Mouse (Mus musculus): ENCODE data around the gene Xrra1. TPM values are rescaled to one million over a fixed set of nuclear protein-coding genes. Genes with fewer than 3 reads are reported as not detected.

The Xrra1 gene
- total RNA-seq, 2 experiments from 2014 or later: 0.77 to 1.6 TPM

DNA sequence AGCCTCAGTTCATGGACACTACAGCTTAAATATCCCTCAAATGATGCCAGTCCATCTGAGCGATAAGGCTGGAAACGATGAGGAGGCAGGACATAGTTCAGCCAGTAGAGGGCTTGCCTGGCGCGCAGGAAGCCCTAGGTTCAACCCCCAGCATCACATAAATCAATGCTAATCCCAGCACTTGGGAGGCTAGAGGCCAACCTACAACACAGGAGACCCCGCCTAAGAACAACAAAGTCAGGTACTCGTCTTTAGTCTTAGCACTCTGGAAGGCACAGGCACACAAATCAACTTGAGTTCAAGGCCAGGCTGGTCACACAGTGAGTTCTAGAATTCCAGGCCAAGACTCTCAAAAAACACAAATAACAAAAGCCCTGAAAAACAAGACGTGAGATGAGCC is 5.6 kb upstream of the Xrra1 start:
- TF ChIP-seq CTCF (IDR thresholded peaks at IDR 0.05): no peak; the same call in 1 of the 2 replicates
- no peak overlapping the region for H3K4me3 ChIP-seq
- intact Hi-C loops (cut with DNase I): loop anchor here (10.0 kb wide), 1 partner anchor 369 kb away; the partner anchor contains the start of gene Rps3
- no peak overlapping the region for H3K27ac ChIP-seq
- no peak for DNase-seq (ENCODE audit: extremely low spot score in 1 of 2, low spot score in 2 of 2)

DNA sequence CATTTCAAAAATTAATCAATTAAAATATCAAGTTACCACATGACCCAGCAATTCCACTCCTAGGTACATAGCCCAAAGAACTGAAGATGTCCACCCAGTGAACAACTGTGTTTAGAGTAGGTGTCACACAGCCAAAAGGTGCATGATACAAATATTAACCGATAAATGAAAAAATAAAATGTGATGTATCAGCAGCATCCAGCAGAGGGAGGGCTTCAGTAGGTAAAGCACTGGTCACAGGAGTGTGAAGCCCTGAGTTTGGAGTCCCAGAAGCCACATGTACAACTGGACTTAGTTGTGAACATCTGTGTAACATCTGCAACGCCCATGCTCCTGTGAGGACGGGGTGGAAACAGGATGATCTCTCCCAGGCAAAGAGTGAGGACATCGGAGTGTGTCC is 4.6 kb upstream of the Xrra1 start:
- Histone ChIP-seq H3K4me3 (no peak overlapping the region), H3K27ac (no peak overlapping the region)
- intact Hi-C loops (cut with DNase I): loop anchor here (10.0 kb wide), 1 partner anchor 370 kb away; the partner anchor contains the start of gene Rps3
- DNase-seq (ENCODE audit: extremely low spot score in 1 of 2, low spot score in 2 of 2): no peak
- no peak for TF ChIP-seq CTCF (IDR thresholded peaks at IDR 0.05)

DNA sequence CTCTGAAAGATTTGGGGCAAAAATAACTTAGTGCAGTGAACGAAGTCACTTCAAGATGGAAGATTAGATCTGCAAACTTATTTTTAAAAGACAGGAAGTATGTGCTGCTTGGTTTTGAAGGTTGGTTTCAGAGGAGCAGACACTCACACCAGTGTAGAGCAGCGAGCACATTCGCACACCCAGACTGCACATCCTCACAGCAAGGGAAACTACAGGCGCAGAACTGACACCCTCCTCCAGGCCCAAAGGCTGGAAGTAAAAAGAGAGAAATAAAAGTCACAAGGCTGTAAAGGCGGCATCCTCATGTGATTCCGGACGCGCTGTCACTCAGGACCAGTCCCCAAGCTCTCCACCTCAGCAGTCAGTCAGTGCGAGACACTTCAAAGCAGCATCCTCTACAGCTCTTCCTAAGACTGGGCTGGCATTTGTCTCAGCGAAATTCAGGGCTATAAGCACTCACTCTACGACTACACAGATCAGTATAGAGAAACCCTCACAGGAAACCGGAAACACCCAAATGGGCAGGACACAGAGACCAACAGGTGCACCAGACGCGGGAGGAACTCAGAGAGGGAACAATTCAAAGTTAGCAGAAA is 2.6 kb upstream of the Xrra1 start:
- TF ChIP-seq CTCF (IDR thresholded peaks at IDR 0.05): no peak
- Histone ChIP-seq H3K27ac (no peak overlapping the region), H3K4me3 (no peak overlapping the region)
- intact Hi-C loops (cut with DNase I): loop anchor here (10.0 kb wide), 1 partner anchor 372 kb away; the partner anchor contains the start of gene Rps3
- no peak for DNase-seq (ENCODE audit: extremely low spot score in 1 of 2, low spot score in 2 of 2)

DNA sequence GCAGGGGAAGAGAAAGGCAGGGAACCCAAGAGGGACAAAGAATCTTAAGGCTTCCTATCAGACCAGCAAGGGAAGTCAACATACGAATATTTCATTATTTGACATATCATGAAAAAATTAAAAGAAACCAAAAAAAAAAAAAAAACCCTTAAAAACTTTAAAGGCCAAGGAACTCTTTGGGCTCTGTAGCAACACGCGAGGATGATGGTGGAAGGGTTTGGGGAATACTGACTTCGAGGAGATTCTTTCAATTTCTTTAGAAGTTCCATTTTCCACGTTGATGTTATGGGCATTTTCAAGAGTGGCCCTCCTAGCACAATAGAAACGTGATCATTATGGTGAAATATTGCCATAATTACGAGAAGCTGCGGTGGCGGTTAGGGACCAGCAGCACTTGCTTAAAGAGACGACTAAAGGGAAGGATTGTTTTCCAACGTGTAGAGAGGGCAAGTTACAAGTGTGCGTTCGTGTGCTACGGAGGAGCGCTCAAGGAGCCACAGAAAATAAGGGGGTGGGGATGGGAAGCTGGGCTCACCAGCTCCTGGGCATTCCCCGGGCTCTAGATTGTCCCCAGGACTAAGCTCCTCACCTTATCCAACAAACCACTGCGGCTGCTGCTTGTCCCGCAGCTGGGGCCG is 622 bp upstream of the Xrra1 start:
- peak overlapping the region; percentile 98 for H3K27ac ChIP-seq
- DNase-seq (ENCODE audit: extremely low spot score in 1 of 2, low spot score in 2 of 2): no peak
- intact Hi-C loops (cut with DNase I): loop anchor here (2.0 to 10.0 kb wide), 2 partner anchors 29 to 373 kb away; partner anchors contain the start of genes Neu3 and Rps3
- H3K4me3 ChIP-seq: peak overlapping the region; percentile 79
- TF ChIP-seq CTCF (IDR thresholded peaks at IDR 0.05): no peak

DNA sequence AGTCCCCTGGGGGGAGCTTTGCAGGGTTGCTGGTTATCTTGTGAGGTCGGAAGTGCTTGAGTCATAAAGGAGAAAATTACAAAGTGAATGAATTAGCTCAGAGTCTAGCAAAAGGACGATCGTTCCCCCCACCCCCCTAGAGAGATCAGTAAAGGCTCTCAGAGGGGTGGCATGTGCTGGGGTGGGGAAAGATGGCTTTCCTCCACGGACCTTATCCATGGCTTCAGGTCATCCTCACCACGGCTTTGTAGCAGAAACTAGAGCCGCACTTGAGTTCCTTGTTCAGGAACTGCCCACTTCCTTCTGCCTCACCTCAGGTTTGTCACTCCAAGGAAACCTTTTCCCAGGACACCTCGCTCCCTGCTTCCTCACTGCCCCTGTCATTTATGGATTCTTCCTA is 4.4 kb downstream of the Xrra1 start, which contains the start of gene Spcs2:
TSS of gene Spcs2 (minus strand) at position 101 of the 400 bp plus-strand sequence.
- Histone ChIP-seq H3K4me3 (no peak within 1 kb of the TSS), H3K27ac (peak within 1 kb of the TSS; percentile 28; the same call in 1 of the 2 replicates)
- intact Hi-C loops (cut with DNase I): no loop called here
- no peak for DNase-seq (ENCODE audit: extremely low spot score in 1 of 2, low spot score in 2 of 2)
- TF ChIP-seq CTCF (IDR thresholded peaks at IDR 0.05): no peak

- intact Hi-C loops (cut with DNase I): no loop called here
- peak overlapping the region; percentile 28; the same call in 1 of the 2 replicates for H3K27ac ChIP-seq
- no peak for DNase-seq (ENCODE audit: extremely low spot score in 1 of 2, low spot score in 2 of 2)
- TF ChIP-seq CTCF (IDR thresholded peaks at IDR 0.05): no peak
- no peak overlapping the region for H3K4me3 ChIP-seq
Measured at GRCm38 (mm10) chr7:99864241-99865028, 5.5 kb downstream of the Xrra1 start.

GRCm38 (mm10) chr7:99865219-99865618 is 6.3 kb downstream of the Xrra1 start:
- DNase-seq (ENCODE audit: extremely low spot score in 1 of 2, low spot score in 2 of 2): no peak
- no peak overlapping the region for H3K4me3 ChIP-seq
- no peak overlapping the region for H3K27ac ChIP-seq
- TF ChIP-seq CTCF (IDR thresholded peaks at IDR 0.05): no peak
- intact Hi-C loops (cut with DNase I): no loop called here

DNA sequence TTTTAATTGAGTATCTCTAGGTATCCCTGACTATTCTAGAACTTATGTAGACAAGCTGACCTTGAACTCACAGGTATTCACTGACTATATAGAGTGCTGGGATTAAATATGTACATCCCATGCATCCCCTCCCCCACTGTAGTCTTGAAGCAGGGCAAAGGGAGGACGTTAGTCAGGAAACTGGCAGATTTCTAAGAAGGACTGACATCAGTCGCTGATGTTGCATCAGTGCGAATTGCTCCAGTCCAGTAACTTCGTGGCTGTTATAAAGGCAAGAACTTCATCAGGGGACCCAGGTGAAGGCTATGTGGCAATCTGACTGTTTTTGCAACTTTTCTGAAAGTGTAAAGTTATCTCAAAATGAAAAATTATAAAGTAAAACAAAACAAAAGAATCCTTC is 10.4 kb downstream of the Xrra1 start:
- no peak overlapping the region for H3K27ac ChIP-seq
- intact Hi-C loops (cut with DNase I): no loop called here
- TF ChIP-seq CTCF (IDR thresholded peaks at IDR 0.05): no peak
- H3K4me3 ChIP-seq: no peak overlapping the region
- no peak for DNase-seq (ENCODE audit: extremely low spot score in 1 of 2, low spot score in 2 of 2)

DNA sequence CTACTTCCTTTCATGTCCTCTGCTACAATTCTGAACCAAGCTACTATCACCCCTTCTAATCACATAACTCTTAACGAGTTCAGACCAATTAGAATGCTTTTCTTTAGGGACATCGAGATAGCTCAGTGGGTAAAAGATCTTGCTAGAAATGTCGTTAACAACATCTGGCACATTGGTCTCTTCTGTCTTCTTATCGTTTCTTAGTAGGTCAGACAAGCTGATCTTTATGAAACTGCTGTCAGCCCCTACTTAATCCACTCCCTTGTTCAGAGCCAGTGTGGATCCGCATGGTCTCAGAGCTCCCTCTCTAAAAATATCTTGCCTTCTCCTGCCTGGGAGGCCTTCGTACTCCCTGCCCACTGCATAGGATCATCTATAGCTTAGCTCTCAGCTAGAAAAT is 15.0 kb downstream of the Xrra1 start:
- Histone ChIP-seq H3K4me3 (no peak overlapping the region), H3K27ac (no peak overlapping the region)
- no peak for DNase-seq (ENCODE audit: extremely low spot score in 1 of 2, low spot score in 2 of 2)
- no peak for TF ChIP-seq CTCF (IDR thresholded peaks at IDR 0.05)
- intact Hi-C loops (cut with DNase I): no loop called here

- H3K27ac ChIP-seq: no peak overlapping the region
- no peak for TF ChIP-seq CTCF (IDR thresholded peaks at IDR 0.05)
- intact Hi-C loops (cut with DNase I): loop anchor here (1.0 to 5.0 kb wide), 6 partner anchors 49 to 379 kb away; partner anchors contain the start of gene Neu3
- no peak overlapping the region for H3K4me3 ChIP-seq
- no peak for DNase-seq (ENCODE audit: extremely low spot score in 1 of 2, low spot score in 2 of 2)
Measured at GRCm38 (mm10) chr7:99875891-99876290, 17.0 kb downstream of the Xrra1 start.

- no peak overlapping the region for H3K4me3 ChIP-seq
- no peak overlapping the region for H3K27ac ChIP-seq
- peak; percentile 84 to 89 for DNase-seq (ENCODE audit: extremely low spot score in 1 of 2, low spot score in 2 of 2)
- TF ChIP-seq CTCF (IDR thresholded peaks at IDR 0.05): peak; percentile 96
- intact Hi-C loops (cut with DNase I): loop anchor here (1.0 to 5.0 kb wide), 6 partner anchors 49 to 379 kb away; partner anchors contain the start of gene Neu3
Measured at GRCm38 (mm10) chr7:99876345-99876744, 17.4 kb downstream of the Xrra1 start.

DNA sequence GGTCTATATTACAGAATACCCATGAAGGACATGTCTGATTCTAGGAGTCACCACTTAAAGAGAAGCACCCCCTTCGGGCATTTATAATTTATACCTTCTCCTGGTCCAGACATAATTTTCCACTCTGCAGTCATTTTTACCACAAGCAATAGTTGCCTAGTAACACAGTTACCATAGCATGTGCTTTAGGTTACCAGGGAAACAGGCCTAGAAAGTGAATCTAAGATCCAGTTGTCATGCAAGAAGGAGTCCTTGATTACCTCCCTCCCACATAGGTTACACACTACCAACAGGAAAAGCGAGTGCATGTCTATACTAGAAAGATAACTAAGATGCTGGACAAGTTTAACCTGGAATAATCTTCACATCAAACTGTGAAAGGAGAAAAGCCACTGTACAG is 19.3 kb downstream of the Xrra1 start:
- DNase-seq (ENCODE audit: extremely low spot score in 1 of 2, low spot score in 2 of 2): no peak
- no peak for TF ChIP-seq CTCF (IDR thresholded peaks at IDR 0.05)
- H3K27ac ChIP-seq: peak overlapping the region; percentile 0; the same call in 1 of the 2 replicates
- no peak overlapping the region for H3K4me3 ChIP-seq
- intact Hi-C loops (cut with DNase I): loop anchor here (5.0 kb wide), 4 partner anchors 51 to 381 kb away; partner anchors contain the start of gene Neu3
